Mouse (Mus musculus): ENCODE measurements around the gene Mb21d2.

Mb21d2 gene

DNA sequence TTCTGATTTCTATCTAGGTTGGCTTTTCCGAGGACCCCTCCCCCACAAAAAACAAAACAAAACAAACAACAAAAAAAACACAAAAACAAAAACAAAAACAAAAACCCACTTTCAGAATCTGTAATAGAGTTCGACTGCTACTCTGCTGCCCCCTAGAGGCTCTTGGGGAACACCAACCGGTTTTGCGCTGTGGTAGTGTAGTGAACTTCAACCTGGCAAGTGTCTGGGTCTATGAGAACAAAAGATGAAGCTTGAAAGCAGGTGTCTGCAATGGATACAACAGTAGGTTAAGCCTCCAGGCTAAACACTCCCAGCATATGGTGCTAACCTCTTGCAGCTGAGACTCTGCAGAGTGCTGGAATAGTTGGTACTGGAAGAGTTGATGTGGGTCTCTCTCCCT, 136.4 kb downstream of the Mb21d2 start:
- peak; percentile 22 for DNase-seq (ENCODE audit: low read depth, low spot score)
